Mouse (Mus musculus) MN1 (cell line): ENCODE results near the gene Tesk1.

Source experiments
- DNase-seq: peaks from one replicate; pipeline ENCODE4 v3.0.0-alpha.2; 2016; ENCODE audit warnings: low spot score

Tesk1 gene

DNA sequence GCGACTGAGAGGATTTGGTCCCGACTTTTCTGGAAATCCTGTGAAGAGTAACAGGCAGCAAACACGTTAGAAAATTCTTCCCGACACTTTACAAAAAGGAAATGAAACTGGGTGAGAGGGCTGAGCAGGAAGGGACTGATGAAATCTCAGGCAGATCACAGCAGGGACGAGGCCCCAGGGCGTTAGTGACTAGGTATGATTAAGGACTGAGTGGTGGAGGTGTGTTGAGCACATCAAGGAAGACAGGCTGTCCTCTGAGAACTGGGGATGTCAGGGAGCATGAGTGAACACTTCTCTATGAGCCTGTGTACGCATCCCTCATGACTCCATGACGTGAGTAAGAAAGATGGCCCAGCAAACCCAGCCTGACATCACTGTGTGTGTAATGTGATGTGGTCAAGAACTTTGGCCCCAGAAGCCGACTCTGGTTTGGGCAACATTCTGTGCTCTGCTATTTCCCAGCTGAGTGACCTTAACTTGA is 21.9 kb upstream of the Tesk1 start:
- DNase-seq = no peak

- peak; percentile 60 for DNase-seq
Measured at GRCm38 (mm10) chr4:43420305-43420704, 21.4 kb upstream of the Tesk1 start.

- DNase-seq = no peak
Measured at GRCm38 (mm10) chr4:43421632-43422240, 20.0 kb upstream of the Tesk1 start.

GRCm38 (mm10) chr4:43423267-43423934 is 18.3 kb upstream of the Tesk1 start:
- DNase-seq = no peak

- DNase-seq = no peak
Measured at GRCm38 (mm10) chr4:43424072-43424471, 17.7 kb upstream of the Tesk1 start.

GRCm38 (mm10) chr4:43425197-43425596 is 16.5 kb upstream of the Tesk1 start:
- DNase-seq = no peak

- no peak for DNase-seq
Measured at GRCm38 (mm10) chr4:43425648-43426380, 15.9 kb upstream of the Tesk1 start.

GRCm38 (mm10) chr4:43426487-43426886 is 15.3 kb upstream of the Tesk1 start:
- DNase-seq = no peak

DNA sequence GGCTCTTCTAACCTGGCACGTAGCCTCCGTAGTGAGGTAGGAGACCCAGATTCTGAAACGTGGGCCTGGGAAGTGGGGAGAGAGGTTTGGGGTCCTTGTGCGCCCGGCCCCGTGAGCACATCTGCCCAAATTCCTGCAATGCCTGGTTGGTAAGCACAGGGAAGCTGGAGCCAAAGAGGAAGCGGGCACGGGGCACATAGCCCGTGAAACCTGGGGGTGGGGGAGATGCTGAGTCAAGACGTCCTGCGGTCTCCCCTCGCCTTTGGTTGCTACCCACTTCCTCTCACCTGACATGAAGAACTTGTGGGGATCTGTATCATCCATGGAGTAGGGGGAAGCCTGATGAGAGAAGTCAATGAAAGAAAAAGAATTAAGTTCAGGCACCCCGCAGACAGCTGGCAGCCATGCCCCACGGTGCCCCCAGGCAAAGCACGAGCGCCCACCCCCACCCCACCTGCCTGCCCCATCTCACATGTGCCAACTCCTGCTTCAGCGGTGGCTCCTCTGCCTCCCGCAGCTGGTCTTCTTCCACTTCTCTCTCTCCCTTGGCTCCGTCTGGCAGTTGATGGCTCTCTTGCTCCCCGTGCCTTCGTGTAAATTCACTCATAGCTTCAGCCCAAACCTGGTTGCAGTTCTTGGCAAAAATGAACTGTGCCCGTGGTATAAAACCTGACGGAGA is 14.1 kb upstream of the Tesk1 start:
- DNase-seq = no peak

GRCm38 (mm10) chr4:43428180-43428861 is 13.4 kb upstream of the Tesk1 start:
- no peak for DNase-seq

DNA sequence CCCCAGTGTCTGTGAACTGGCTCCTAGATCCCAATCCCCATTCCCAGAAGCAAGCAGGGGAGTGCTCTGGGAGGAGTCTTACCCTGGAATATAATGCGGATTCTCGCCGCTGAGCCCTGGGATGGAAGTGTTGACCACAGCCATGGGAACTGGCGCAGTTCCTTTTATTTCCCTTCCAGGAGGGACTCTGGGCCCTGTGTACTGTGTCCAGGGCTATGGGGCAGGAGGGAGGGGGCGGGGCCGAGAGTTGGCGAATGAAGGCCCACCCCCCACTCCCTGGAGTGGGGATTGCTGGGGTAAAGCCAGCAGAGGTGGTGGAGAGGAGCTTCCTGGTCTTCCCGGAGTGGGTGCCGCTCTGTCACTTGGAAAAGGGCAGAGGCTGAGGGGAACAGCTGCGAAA is 12.8 kb upstream of the Tesk1 start, which contains the start of gene Fam166b:
TSS of gene Fam166b (minus strand) at position 189 of the 400 bp plus-strand sequence.
- DNase-seq = no peak

DNA sequence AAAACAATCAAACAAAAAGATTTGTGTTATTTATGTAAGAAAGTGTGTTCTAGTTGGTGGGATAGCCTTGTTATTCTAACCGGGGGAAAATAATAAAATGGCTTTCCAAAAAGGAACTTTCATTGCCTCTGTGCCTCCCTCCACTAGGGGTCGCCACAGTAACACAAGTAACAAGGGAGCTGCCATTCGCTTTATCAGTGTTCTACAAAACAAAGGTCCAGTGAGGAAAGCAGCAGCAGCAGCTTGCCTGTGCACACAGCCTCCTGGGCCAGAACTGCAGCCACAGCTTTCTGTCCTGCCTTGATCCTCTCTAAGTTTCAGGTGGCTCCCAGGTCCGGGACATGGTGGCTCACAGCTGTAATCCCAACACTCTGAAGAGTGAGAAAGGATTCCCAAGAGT is 10.0 kb upstream of the Tesk1 start:
- peak; percentile 76 for DNase-seq

- no peak for DNase-seq
Measured at GRCm38 (mm10) chr4:43432832-43433231, 8.9 kb upstream of the Tesk1 start.

GRCm38 (mm10) chr4:43442044-43442443 is 305 bp downstream of the Tesk1 start:
- DNase-seq = peak; percentile 98

DNA sequence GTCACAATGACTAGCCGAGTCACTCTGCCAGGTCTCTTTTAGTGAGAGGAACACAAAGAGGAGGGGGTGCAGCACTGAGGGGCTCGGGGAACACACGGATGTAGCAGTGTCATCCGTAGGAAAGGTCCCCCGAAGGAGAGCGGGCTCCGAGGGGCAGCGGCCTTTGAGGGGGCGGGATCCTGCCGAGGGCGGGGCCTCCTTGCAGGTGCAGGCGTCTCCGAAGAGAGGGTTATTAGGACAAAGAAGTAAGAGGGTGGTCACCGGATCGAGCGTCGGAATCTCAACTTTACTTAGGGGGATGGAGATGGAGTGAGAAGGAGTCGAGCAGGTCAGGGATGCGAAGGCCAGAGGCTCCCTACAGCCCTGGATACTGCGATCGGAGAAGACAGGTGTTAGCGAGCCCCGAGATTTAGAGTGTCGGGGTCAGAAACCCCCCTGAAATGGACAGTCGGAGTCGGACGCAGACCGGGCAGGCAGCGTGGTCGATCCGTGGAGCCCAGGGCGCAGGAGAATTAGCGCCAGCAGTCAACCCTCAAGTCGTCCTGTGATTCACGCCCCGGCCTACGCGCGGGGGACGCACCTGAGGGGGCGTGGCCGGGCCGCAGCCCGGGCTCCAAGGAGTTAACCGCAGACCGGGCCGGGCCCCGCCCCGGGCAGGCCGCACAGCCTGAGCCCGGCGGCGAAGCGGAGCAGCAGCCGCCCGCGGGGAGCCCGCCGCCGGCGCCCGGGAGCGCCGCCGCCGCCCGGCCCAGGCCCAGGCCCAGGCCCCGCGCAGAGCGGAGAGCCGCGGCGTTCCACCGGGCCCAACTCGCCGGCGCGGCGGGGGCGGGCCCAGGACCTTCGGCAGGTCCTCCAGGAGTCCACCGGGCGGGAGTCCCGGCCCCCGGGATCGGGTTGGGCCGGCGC is 970 bp downstream of the Tesk1 start:
- DNase-seq = peak; percentile 77

GRCm38 (mm10) chr4:43443511-43443910 is 1.8 kb downstream of the Tesk1 start:
- peak; percentile 43 for DNase-seq

DNA sequence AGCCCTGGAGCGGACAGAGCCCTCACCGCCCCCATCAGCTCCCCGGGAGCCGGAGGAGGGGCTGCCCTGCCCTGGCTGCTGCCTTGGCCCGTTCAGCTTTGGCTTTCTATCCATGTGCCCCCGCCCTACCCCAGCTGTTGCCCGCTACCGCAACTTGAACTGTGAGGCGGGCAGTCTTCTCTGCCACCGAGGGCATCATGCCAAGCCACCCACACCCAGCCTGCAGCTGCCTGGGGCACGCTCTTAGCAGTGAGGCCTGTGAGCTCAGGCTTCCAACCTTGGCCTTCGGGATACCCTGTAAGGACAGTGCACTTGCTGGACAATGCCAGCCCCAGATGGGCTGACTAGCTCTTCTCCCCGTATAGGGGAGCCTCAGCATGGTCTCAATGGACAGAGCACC is 5.5 kb downstream of the Tesk1 start:
- DNase-seq = peak; percentile 46

DNA sequence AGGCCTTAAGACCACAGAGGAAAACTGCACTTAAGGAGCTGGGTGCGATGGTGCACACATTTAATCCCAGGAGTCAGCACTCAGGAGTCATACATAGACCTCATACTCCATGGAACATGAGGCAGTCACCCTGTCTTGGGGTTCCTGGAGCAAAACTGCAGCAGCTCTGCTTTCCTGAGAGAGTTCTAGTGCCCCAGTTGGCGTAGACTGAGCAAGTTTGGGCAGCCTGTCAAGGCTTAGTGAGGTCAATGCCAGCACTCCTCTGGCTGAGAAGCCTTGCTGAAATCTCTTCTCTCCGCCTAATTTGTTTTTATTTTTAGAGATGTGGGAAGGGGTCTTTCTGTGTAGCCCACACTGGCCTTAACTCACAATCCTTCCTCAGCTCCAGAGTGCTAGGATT is 6.8 kb downstream of the Tesk1 start:
- DNase-seq = no peak

- no peak for DNase-seq
Measured at GRCm38 (mm10) chr4:43452315-43452714, 10.6 kb downstream of the Tesk1 start.

GRCm38 (mm10) chr4:43453413-43453812 is 11.7 kb downstream of the Tesk1 start:
- no peak for DNase-seq
